Mouse (Mus musculus): ENCODE results near the gene Eprs.

GRCm38 (mm10) chr1:185401615-185402014, 38.8 kb downstream of the Eprs start:
- TF ChIP-seq POLR2A (IDR thresholded peaks at IDR 0.05; ENCODE audit: control insufficient read depth, extremely low read depth, insufficient read depth, low read length, poor library complexity): no peak
- no peak for TF ChIP-seq CTCF (IDR thresholded peaks at IDR 0.05; ENCODE audit: borderline replicate concordance, control insufficient read depth, extremely low read depth, insufficient read depth, low read length, poor library complexity)

Data from thymus, adult 2 months (tissue).